In genomic region chr3:97964878-97965353, GRCm38 (mm10) we compare ENCODE assay signal across 10 mouse cellular contexts. TPM values are rescaled to one million over a fixed set of nuclear protein-coding genes. Genes with fewer than 3 reads are reported as not detected.
DNase-seq lines count a peak whose midpoint lies in the region; ATAC-seq lines count a peak whose summit lies in the region.
"Had no signal": no experiment of that assay in that cellular context is flagged by ENCODE, and none has a peak within 500 bp of the region (broad histone marks: within the 10 kb centered on the region; RNA-seq: fewer than 3 reads in every experiment).

No protein-coding gene starts in this region.

- peak; percentile 48 for DNase-seq in hindbrain, embryonic 11.5 days (ENCODE audit: low spot score)
- DNase-seq in A20 (ENCODE audit: low read depth, low spot score) = peak; percentile 66
- DNase-seq in hindlimb bud, embryonic 11.5 days (ENCODE audit: extremely low spot score, low read depth, low spot score) = peak; percentile 82
- peak; percentile 76 for DNase-seq in mesoderm, embryonic 11.5 days (ENCODE audit: low read depth, low spot score)
- DNase-seq in cerebellum, postnatal 4 days (ENCODE audit: low spot score in 2 of 2) = no peak
- DNase-seq in urinary bladder, adult 18-20 months (ENCODE audit: low spot score in 2 of 2) = no peak

- no peaks in the 10 kb centered on the region for H3K36me3 ChIP-seq in hindbrain, embryonic 11.5 days (ENCODE audit: control insufficient read depth, insufficient read depth, low read length)
- H3K36me3 ChIP-seq in hindbrain, embryonic 16.5 days (ENCODE audit: control insufficient read depth, insufficient read depth, low read length) = no peaks in the 10 kb centered on the region
- no peaks in the 10 kb centered on the region for H3K36me3 ChIP-seq in embryonic facial prominence, embryonic 12.5 days
- H3K36me3 ChIP-seq: G1E; hindbrain, embryonic 15.5 days had no signal

- H3K4me1 ChIP-seq in hindbrain, embryonic 11.5 days (replicated peaks; ENCODE audit: control insufficient read depth, insufficient read depth, low read length) = no peaks in the 10 kb centered on the region
- peaks cover 8% of the 10 kb centered on the region; the same call in 1 of the 2 replicates for H3K4me1 ChIP-seq in hindbrain, embryonic 16.5 days (ENCODE audit: control insufficient read depth, insufficient read depth, low read depth, low read length)
- H3K4me1 ChIP-seq in embryonic facial prominence, embryonic 12.5 days = peaks cover 31% of the 10 kb centered on the region

- H3K27me3 ChIP-seq in hindbrain, embryonic 11.5 days (ENCODE audit: control insufficient read depth, insufficient read depth, low read length) = no peaks in the 10 kb centered on the region
- no peaks in the 10 kb centered on the region for H3K27me3 ChIP-seq in hindbrain, embryonic 16.5 days (replicated peaks; ENCODE audit: control insufficient read depth, insufficient read depth, low read length)
- no peaks in the 10 kb centered on the region for H3K27me3 ChIP-seq in embryonic facial prominence, embryonic 12.5 days
- H3K27me3 ChIP-seq: hindbrain, embryonic 15.5 days had no signal

- WGBS in hindbrain, embryonic 11.5 days = 70% methylated on average over 14 of the region's 14 CpGs
- WGBS in hindbrain, embryonic 16.5 days = 75% methylated on average over 14 of the region's 14 CpGs
- 26% methylated on average over 14 of the region's 14 CpGs for WGBS in embryonic facial prominence, embryonic 12.5 days

- no peak overlapping the region for H3K27ac ChIP-seq in hindbrain, embryonic 11.5 days (ENCODE audit: low read depth, low read length)
- H3K27ac ChIP-seq in hindbrain, embryonic 16.5 days (ENCODE audit: low read depth, low read length) = no peak overlapping the region
- peak overlapping the region; percentile 42; the same call in 1 of the 2 replicates for H3K27ac ChIP-seq in embryonic facial prominence, embryonic 12.5 days
- H3K27ac ChIP-seq: hindbrain, embryonic 15.5 days had no signal

- no peaks in the 10 kb centered on the region for H3K9me3 ChIP-seq in hindbrain, embryonic 11.5 days (ENCODE audit: control insufficient read depth, low read length)
- no peaks in the 10 kb centered on the region for H3K9me3 ChIP-seq in hindbrain, embryonic 16.5 days (ENCODE audit: control insufficient read depth, low read length)
- H3K9me3 ChIP-seq in embryonic facial prominence, embryonic 12.5 days = no peaks in the 10 kb centered on the region
- H3K9me3 ChIP-seq: hindbrain, embryonic 15.5 days had no signal

- H3K9ac ChIP-seq in hindbrain, embryonic 11.5 days (ENCODE audit: low read depth, low read length) = no peak overlapping the region
- no peak overlapping the region for H3K9ac ChIP-seq in hindbrain, embryonic 16.5 days (ENCODE audit: low read depth, low read length)
- H3K9ac ChIP-seq in embryonic facial prominence, embryonic 12.5 days = no peak overlapping the region
- H3K9ac ChIP-seq: hindbrain, embryonic 15.5 days had no signal

- ATAC-seq in hindbrain, embryonic 11.5 days (ENCODE audit: low FRiP score) = no peak
- no peak for ATAC-seq in hindbrain, embryonic 16.5 days
- no peak; the same call in 1 of the 2 replicates for ATAC-seq in embryonic facial prominence, embryonic 12.5 days (ENCODE audit: insufficient number of reproducible peaks, insufficient read depth, low FRiP score, low TSS enrichment)

- H3K4me3 ChIP-seq in hindbrain, embryonic 11.5 days (ENCODE audit: low read depth, low read length) = no peak overlapping the region
- H3K4me3 ChIP-seq in hindbrain, embryonic 16.5 days (ENCODE audit: low read length) = no peak overlapping the region
- H3K4me3 ChIP-seq in embryonic facial prominence, embryonic 12.5 days = no peak overlapping the region
- H3K4me3 ChIP-seq: hindbrain, embryonic 15.5 days had no signal

- H3K4me2 ChIP-seq in hindbrain, embryonic 11.5 days (replicated peaks; ENCODE audit: low read depth, low read length) = no peak overlapping the region
- no peak overlapping the region for H3K4me2 ChIP-seq in hindbrain, embryonic 16.5 days (ENCODE audit: low read length)
- no peak overlapping the region for H3K4me2 ChIP-seq in embryonic facial prominence, embryonic 12.5 days (replicated peaks)
- H3K4me2 ChIP-seq: hindbrain, embryonic 15.5 days had no signal

RNA-seq across cellular contexts. Expression of gene Notch2, which starts 48.4 kb away (rescaled TPM):
- polyA plus RNA-seq in hindbrain, embryonic 11.5 days (2014; fragmentation: Nextera tagmentation; extraction: Ambion mirVana) = 16.7 and 20.8 TPM in 2 replicates
- polyA plus RNA-seq in hindbrain, embryonic 16.5 days (2015; fragmentation: Nextera tagmentation; extraction: Ambion mirVana) = 7.6 and 12.1 TPM in 2 replicates
- polyA plus RNA-seq in embryonic facial prominence, embryonic 12.5 days (2016; fragmentation: Nextera tagmentation; extraction: Ambion mirVana) = 38.8 and 42.1 TPM in 2 replicates
- polyA plus RNA-seq: G1E had no signal

Comparison
In these comparisons a context has a peak if more than half of its experiments do, and no peak if none do; other contexts are left out.
1. DNase-seq: peak in hindbrain, embryonic 11.5 days (single experiment), A20 (single experiment), hindlimb bud, embryonic 11.5 days (single experiment) and mesoderm, embryonic 11.5 days (single experiment); none in cerebellum, postnatal 4 days (0 of 2) and urinary bladder, adult 18-20 months (0 of 2).